Mouse (Mus musculus) inflammation-experienced regulatory T-cells, adult 16 weeks (primary cell): ENCODE measurements around the gene Gldc. TPM values are rescaled to one million over a fixed set of nuclear protein-coding genes. Genes with fewer than 3 reads are reported as not detected.

Source experiments
- polyA plus RNA-seq: library from polyadenylated mRNA; unstranded; fragments of 100-300 nt; shearing (Covaris generic); gene quantifications from one replicate; pipeline ENCODE4 v1.2.1, GENCODE M21; 2017

Gene Gldc
- 0.35 TPM for polyA plus RNA-seq

DNA sequence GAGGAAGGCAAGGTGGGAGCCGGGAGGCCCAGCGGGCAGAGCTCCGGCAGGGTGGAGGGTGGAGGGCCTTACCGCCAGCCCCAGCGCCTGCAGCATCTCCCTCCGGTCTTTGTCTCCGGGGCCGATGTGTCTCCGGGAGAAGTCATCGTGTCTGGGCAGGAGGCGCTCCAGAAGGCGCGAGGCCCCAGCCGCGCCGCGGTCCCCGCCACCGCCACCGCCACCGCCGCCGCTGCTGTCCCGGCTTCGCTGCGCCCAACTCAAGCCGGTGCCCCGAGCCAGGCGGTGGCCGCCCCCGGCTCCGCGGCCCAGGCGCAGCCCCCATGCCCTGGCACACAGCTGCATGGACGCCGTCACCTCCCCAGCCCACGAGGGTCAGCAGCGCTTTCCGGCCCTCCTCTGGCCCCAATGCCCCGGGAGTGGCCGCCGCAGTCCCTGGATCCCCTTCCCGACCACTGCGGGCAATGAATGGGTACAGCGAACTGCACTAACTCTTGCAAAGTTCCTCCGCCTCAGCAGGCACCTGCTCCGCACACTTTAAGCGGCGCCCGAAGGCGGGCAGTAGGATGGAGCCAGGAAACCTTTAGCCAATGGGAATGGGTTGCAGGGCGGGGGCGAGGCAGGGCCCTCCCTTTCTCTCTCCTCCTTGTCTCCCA, at the start of gene Gldc:
Gene Gldc (minus strand): TSS at position 511 of the 653 bp plus-strand sequence.

Other genes with a start within 250 kb of the Gldc start
- not detected for gene Trpd52l3, start 171.6 kb downstream of the Gldc start, polyA plus RNA-seq
- gene Uhrf2, start 144.9 kb downstream of the Gldc start, polyA plus RNA-seq, result 36.1 TPM
- not detected for gene Mbl2, start 57.5 kb upstream of the Gldc start, polyA plus RNA-seq